Mouse (Mus musculus) sigmoid colon, adult 10 weeks (tissue): ENCODE measurements around the gene Steap3. TPM values are rescaled to one million over a fixed set of nuclear protein-coding genes. Genes with fewer than 3 reads are reported as not detected.

ENCODE experiments used
- polyA plus RNA-seq: library from polyadenylated mRNA; stranded (reverse); fragments of 350-450 nt; fragmentation: Illumina TruSeq; extraction: RNeasy Lipid Tissue Mini Kit (QIAGEN cat#74804); gene quantifications from one replicate; pipeline ENCODE4 v1.2.3, GENCODE M21; 2014; ENCODE audit warnings: low read depth, low replicate concordance

The Steap3 gene
- 11.8 TPM for polyA plus RNA-seq

GRCm38 (mm10) chr1:120272605-120273004 is at the start of gene Steap3:
Gene Steap3 (minus strand): TSS chr1:120272705.

Other genes with a start within 250 kb of the Steap3 start
- gene Tmem37, start 198.6 kb downstream of the Steap3 start, polyA plus RNA-seq, result 1.0 TPM
- 352 TPM for gene Dbi, start 151.6 kb downstream of the Steap3 start, polyA plus RNA-seq
- 7.5 TPM for gene 3110009E18Rik, start 151.5 kb downstream of the Steap3 start, polyA plus RNA-seq
- gene C1ql2, start 67.9 kb upstream of the Steap3 start, polyA plus RNA-seq, result not detected
- gene Marco, start 232.3 kb upstream of the Steap3 start, polyA plus RNA-seq, result 0.60 TPM